Mouse (Mus musculus) lung, postnatal 0 days (tissue): ENCODE measurements around the gene Mttp.

Experiments used
- CTCF ChIP-seq: IDR thresholded peaks from 2 replicates; pipeline ENCODE4 v1.5.1; 2016; ENCODE audit warnings: antibody characterized with exemption, mild to moderate bottlenecking
- EP300 ChIP-seq: IDR thresholded peaks from 2 replicates; pipeline ENCODE4 v1.6.1; 2016; ENCODE audit warnings: antibody characterized with exemption, mild to moderate bottlenecking, control low read depth

DNA sequence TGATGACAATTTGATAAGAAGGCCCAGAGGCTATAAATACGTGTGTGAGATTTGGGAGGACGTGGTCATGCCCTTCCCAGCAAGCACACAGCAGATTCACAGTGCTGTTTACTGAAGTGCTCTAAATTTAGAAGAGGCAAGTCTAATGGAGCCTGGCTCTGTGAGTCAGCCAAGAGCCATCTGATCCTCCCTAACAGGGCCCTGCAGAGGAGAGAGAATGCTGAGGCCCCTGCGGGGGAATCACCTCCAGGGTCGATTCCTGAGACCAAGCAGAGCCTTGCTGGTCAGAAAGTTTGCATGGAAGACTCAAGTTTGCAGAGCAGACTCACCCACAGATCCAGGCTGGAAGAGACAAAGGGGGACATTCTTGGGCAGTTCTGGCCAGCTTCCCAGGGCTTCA lies 90.8 kb downstream of the Mttp start:
- no peak for TF ChIP-seq CTCF
- no peak for TF ChIP-seq EP300
